Mouse (Mus musculus): ENCODE measurements around the gene Frat1. TPM values are rescaled to one million over a fixed set of nuclear protein-coding genes. Genes with fewer than 3 reads are reported as not detected.

Gene Frat1
- polyA plus RNA-seq, 1 experiment, result 29.1 TPM

- Histone ChIP-seq H3K4me3 (ENCODE audit: low read depth, low read length) (no peak overlapping the region), H3K4me1 (ENCODE audit: control insufficient read depth, insufficient read depth, insufficient read length, low read length) (peaks cover 15% of the 10 kb centered on the region), H3K27ac (ENCODE audit: insufficient read depth, low read depth, low read length) (peak overlapping the region; percentile 60), H3K27me3 (ENCODE audit: control insufficient read depth, insufficient read depth, low read length) (no peaks in the 10 kb centered on the region), H3K36me3 (ENCODE audit: control insufficient read depth, insufficient read depth, low read length) (no peaks in the 10 kb centered on the region)
- 56% methylated on average over 6 of the region's 6 CpGs for WGBS
- TF ChIP-seq POLR2A (IDR thresholded peaks at IDR 0.05; ENCODE audit: low read depth, low read length) (no peak), CTCF (IDR thresholded peaks at IDR 0.05; ENCODE audit: extremely low read depth, insufficient read length, insufficient replicate concordance, low read depth, low read length) (no peak)
These were observed 5.6 kb downstream of the Frat1 start for GRCm38 (mm10) chr19:41835407-41835806.

GRCm38 (mm10) chr19:41835816-41836215, 6.0 kb downstream of the Frat1 start:
- TF ChIP-seq CTCF (IDR thresholded peaks at IDR 0.05; ENCODE audit: extremely low read depth, insufficient read length, insufficient replicate concordance, low read depth, low read length), result no peak
- peak; percentile 49 for TF ChIP-seq POLR2A (IDR thresholded peaks at IDR 0.05; ENCODE audit: low read depth, low read length)
- WGBS, result 2% methylated on average over 6 of the region's 6 CpGs
- Histone ChIP-seq H3K36me3 (ENCODE audit: control insufficient read depth, insufficient read depth, low read length) (no peaks in the 10 kb centered on the region), H3K4me1 (ENCODE audit: control insufficient read depth, insufficient read depth, insufficient read length, low read length) (peaks cover 16% of the 10 kb centered on the region), H3K27ac (ENCODE audit: insufficient read depth, low read depth, low read length) (peak overlapping the region; percentile 96), H3K27me3 (ENCODE audit: control insufficient read depth, insufficient read depth, low read length) (no peaks in the 10 kb centered on the region), H3K4me3 (ENCODE audit: low read depth, low read length) (no peak overlapping the region; the same call in 1 of the 2 replicates)

- TF ChIP-seq POLR2A (IDR thresholded peaks at IDR 0.05; ENCODE audit: low read depth, low read length) (no peak), CTCF (IDR thresholded peaks at IDR 0.05; ENCODE audit: extremely low read depth, insufficient read length, insufficient replicate concordance, low read depth, low read length) (no peak)
- peak overlapping the region; percentile 96; the same call in 1 of the 2 replicates for H3K27ac ChIP-seq (ENCODE audit: insufficient read depth, low read depth, low read length)
- no peaks in the 10 kb centered on the region for H3K27me3 ChIP-seq (ENCODE audit: control insufficient read depth, insufficient read depth, low read length)
- no peak overlapping the region for H3K4me3 ChIP-seq (ENCODE audit: low read depth, low read length)
- WGBS, result 29% methylated on average over 3 of the region's 3 CpGs
- H3K36me3 ChIP-seq (ENCODE audit: control insufficient read depth, insufficient read depth, low read length), result no peaks in the 10 kb centered on the region
- peaks cover 23% of the 10 kb centered on the region; the same call in 1 of the 2 replicates for H3K4me1 ChIP-seq (ENCODE audit: control insufficient read depth, insufficient read depth, insufficient read length, low read length)
These were observed 6.9 kb downstream of the Frat1 start for GRCm38 (mm10) chr19:41836719-41837118.

GRCm38 (mm10) chr19:41837194-41837916, 7.6 kb downstream of the Frat1 start:
- TF ChIP-seq CTCF (IDR thresholded peaks at IDR 0.05; ENCODE audit: extremely low read depth, insufficient read length, insufficient replicate concordance, low read depth, low read length) (no peak), POLR2A (IDR thresholded peaks at IDR 0.05; ENCODE audit: low read depth, low read length) (no peak)
- no peaks in the 10 kb centered on the region for H3K36me3 ChIP-seq (ENCODE audit: control insufficient read depth, insufficient read depth, low read length)
- peaks cover 23% of the 10 kb centered on the region; the same call in 1 of the 2 replicates for H3K4me1 ChIP-seq (ENCODE audit: control insufficient read depth, insufficient read depth, insufficient read length, low read length)
- peak overlapping the region; percentile 19; the same call in 1 of the 2 replicates for H3K4me3 ChIP-seq (ENCODE audit: low read depth, low read length)
- WGBS, result 24% methylated on average over 9 of the region's 9 CpGs
- peak overlapping the region; percentile 96 for H3K27ac ChIP-seq (ENCODE audit: insufficient read depth, low read depth, low read length)
- H3K27me3 ChIP-seq (ENCODE audit: control insufficient read depth, insufficient read depth, low read length), result no peaks in the 10 kb centered on the region

- Histone ChIP-seq H3K36me3 (ENCODE audit: control insufficient read depth, insufficient read depth, low read length) (no peaks in the 10 kb centered on the region), H3K4me3 (ENCODE audit: low read depth, low read length) (peak overlapping the region; percentile 19; the same call in 1 of the 2 replicates), H3K27me3 (ENCODE audit: control insufficient read depth, insufficient read depth, low read length) (no peaks in the 10 kb centered on the region), H3K4me1 (ENCODE audit: control insufficient read depth, insufficient read depth, insufficient read length, low read length) (peaks cover 20% of the 10 kb centered on the region; the same call in 1 of the 2 replicates), H3K27ac (ENCODE audit: insufficient read depth, low read depth, low read length) (peak overlapping the region; percentile 96)
- WGBS, result 18% methylated on average over 4 of the region's 4 CpGs
- no peak for TF ChIP-seq POLR2A (IDR thresholded peaks at IDR 0.05; ENCODE audit: low read depth, low read length)
- no peak for TF ChIP-seq CTCF (IDR thresholded peaks at IDR 0.05; ENCODE audit: extremely low read depth, insufficient read length, insufficient replicate concordance, low read depth, low read length)
These were observed 8.1 kb downstream of the Frat1 start for GRCm38 (mm10) chr19:41837917-41838261.

- no peak overlapping the region for H3K4me3 ChIP-seq (ENCODE audit: low read depth, low read length)
- H3K27ac ChIP-seq (ENCODE audit: insufficient read depth, low read depth, low read length), result peak overlapping the region; percentile 96
- 15% methylated on average over 6 of the region's 6 CpGs for WGBS
- no peaks in the 10 kb centered on the region for H3K36me3 ChIP-seq (ENCODE audit: control insufficient read depth, insufficient read depth, low read length)
- peaks cover 18% of the 10 kb centered on the region; the same call in 1 of the 2 replicates for H3K4me1 ChIP-seq (ENCODE audit: control insufficient read depth, insufficient read depth, insufficient read length, low read length)
- H3K27me3 ChIP-seq (ENCODE audit: control insufficient read depth, insufficient read depth, low read length), result no peaks in the 10 kb centered on the region
- no peak for TF ChIP-seq POLR2A (IDR thresholded peaks at IDR 0.05; ENCODE audit: low read depth, low read length)
- TF ChIP-seq CTCF (IDR thresholded peaks at IDR 0.05; ENCODE audit: extremely low read depth, insufficient read length, insufficient replicate concordance, low read depth, low read length), result no peak
These were observed 9.0 kb downstream of the Frat1 start for GRCm38 (mm10) chr19:41838808-41839207.

- 86% methylated on average over 3 of the region's 3 CpGs for WGBS
- H3K27me3 ChIP-seq (ENCODE audit: control insufficient read depth, insufficient read depth, low read length), result no peaks in the 10 kb centered on the region
- TF ChIP-seq CTCF (IDR thresholded peaks at IDR 0.05; ENCODE audit: extremely low read depth, insufficient read length, insufficient replicate concordance, low read depth, low read length) (no peak), POLR2A (IDR thresholded peaks at IDR 0.05; ENCODE audit: low read depth, low read length) (no peak)
- peaks cover 18% of the 10 kb centered on the region; the same call in 1 of the 2 replicates for H3K4me1 ChIP-seq (ENCODE audit: control insufficient read depth, insufficient read depth, insufficient read length, low read length)
- H3K4me3 ChIP-seq (ENCODE audit: low read depth, low read length), result no peak overlapping the region
- peak overlapping the region; percentile 83 for H3K27ac ChIP-seq (ENCODE audit: insufficient read depth, low read depth, low read length)
- H3K36me3 ChIP-seq (ENCODE audit: control insufficient read depth, insufficient read depth, low read length), result no peaks in the 10 kb centered on the region
These were observed 9.9 kb downstream of the Frat1 start for GRCm38 (mm10) chr19:41839685-41840084.
